Mouse (Mus musculus) kidney, adult 2 months (tissue): ENCODE measurements around the gene Stk39.

ENCODE experiments used
- CTCF ChIP-seq: fragments of 200-500 bp; conservative IDR thresholded peaks from 2 replicates; pipeline ENCODE4 v1.5.1; 2011; ENCODE audit warnings: low read depth, mild to moderate bottlenecking, control low read depth, low read length, moderate library complexity, mixed read lengths; ENCODE audit not compliant: insufficient read depth, insufficient read length
- POLR2A ChIP-seq: fragments of 200-500 bp; IDR thresholded peaks from one replicate; pipeline ENCODE4 v1.6.1; 2011; ENCODE audit warnings: low read depth, low read length, control low read depth

DNA sequence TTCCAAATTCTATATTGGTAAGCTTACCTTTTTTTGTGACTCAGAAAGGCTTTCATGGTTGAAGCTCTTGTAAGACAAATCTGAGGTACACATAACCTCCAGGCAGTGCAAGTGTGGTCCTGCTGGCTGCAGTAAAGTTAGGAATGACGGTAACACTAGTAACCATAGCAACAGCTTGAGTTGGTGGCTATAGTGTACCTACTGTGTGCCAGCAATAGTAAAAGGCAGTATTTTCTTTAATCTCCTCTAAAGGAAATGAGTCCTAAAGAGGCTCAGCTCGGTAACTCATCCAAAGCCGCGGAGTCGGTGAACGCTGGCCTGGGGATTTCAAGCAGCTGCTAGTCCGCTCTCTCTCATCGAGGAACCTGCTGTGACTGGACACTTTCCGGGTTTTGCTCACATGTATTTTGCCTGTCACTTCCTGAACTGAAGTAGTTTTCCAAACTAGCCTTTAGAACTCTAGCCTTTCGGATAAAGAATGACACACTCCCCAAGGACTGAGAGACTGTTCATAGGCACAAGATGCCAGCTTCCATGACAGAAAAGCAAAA is 85.7 kb downstream of the Stk39 start:
- TF ChIP-seq CTCF (no peak), POLR2A (no peak)
